Mouse (Mus musculus): ENCODE results near the gene Dop1a. TPM values are rescaled to one million over a fixed set of nuclear protein-coding genes. Genes with fewer than 3 reads are reported as not detected.

The Dop1a gene
- polyA plus RNA-seq, 1 experiment from 2014 or later, result 17.9 TPM

DNA sequence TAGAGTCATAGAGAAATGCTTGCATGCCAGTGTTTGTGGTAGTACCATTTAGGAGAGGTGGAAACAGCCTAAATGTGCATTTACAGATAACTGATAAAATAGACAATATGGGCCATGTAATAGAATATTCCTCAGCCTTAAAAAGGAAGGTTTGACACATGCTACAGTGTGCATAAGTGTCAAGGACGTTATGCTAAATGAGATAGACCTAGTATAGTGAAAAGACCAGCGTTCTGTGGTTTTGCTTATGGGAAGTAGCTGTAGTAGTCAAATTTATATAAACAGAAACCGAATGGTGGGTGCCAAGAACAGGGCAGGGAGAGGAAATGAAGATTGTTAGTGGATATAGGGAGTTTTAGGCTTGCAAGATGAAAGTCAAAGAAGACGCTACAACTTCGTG lies 9.8 kb downstream of the Dop1a start:
- Histone ChIP-seq H3K4me3 (ENCODE audit: low read depth, low read length) (no peak overlapping the region), H3K36me3 (ENCODE audit: control insufficient read depth, insufficient read depth, low read length) (no peaks in the 10 kb centered on the region), H3K27me3 (replicated peaks; ENCODE audit: control insufficient read depth, insufficient read depth, low read length) (no peaks in the 10 kb centered on the region), H3K9ac (ENCODE audit: low read length) (no peak overlapping the region), H3K9me3 (ENCODE audit: control insufficient read depth, low read length) (no peaks in the 10 kb centered on the region), H3K4me2 (ENCODE audit: low read length) (no peak overlapping the region), H3K4me1 (replicated peaks; ENCODE audit: control insufficient read depth, insufficient read depth, low read length) (no peaks in the 10 kb centered on the region), H3K27ac (ENCODE audit: low read depth) (no peak overlapping the region)
- DNase-seq (ENCODE audit: low spot score), result no peak
- WGBS, result 64% methylated on average over 5 of the region's 5 CpGs
- ATAC-seq (replicated peaks; ENCODE audit: low FRiP score, low TSS enrichment, low read depth), result no peak

DNA sequence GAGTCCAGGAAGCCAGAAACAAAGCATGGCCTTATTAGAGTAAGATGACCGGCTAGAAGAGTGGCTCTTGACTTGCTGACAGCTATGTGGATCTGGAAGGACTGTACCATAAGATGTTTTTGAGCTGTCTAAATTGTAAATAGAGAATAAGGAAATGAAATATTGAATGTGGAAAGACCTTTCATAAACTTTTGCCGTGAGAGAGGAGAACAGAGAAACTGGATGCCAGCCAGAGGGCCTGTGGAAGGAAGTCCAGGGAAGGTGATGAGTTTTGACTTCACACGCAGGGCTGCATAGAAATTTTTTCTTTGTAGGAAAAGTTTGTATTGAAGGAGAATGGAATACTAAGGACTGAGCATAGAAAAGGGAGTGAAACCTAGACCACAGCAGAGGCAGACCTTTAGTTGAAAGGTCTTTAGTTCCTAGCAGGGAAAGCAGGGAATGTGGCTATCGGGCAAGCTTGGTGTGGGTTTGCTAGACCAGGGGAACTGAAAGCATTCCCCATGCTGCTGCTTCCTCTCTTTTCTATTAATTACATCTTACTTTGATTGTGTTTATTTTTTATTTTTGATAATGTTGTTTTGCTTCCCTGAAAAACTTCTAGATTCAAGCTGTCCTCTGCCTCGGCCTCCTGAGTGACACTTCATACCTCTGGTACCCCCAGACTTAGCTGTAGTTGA lies 11.6 kb downstream of the Dop1a start:
- H3K9ac ChIP-seq (ENCODE audit: low read length), result no peak overlapping the region
- H3K27me3 ChIP-seq (replicated peaks; ENCODE audit: control insufficient read depth, insufficient read depth, low read length), result no peaks in the 10 kb centered on the region
- H3K9me3 ChIP-seq (ENCODE audit: control insufficient read depth, low read length), result no peaks in the 10 kb centered on the region
- 68% methylated on average over 5 of the region's 5 CpGs for WGBS
- DNase-seq (ENCODE audit: low spot score) (no peak), ATAC-seq (replicated peaks; ENCODE audit: low FRiP score, low TSS enrichment, low read depth) (no peak)
- no peak overlapping the region for H3K4me3 ChIP-seq (ENCODE audit: low read depth, low read length)
- no peak overlapping the region for H3K27ac ChIP-seq (ENCODE audit: low read depth)
- no peak overlapping the region for H3K4me2 ChIP-seq (ENCODE audit: low read length)
- no peaks in the 10 kb centered on the region for H3K36me3 ChIP-seq (ENCODE audit: control insufficient read depth, insufficient read depth, low read length)
- no peaks in the 10 kb centered on the region for H3K4me1 ChIP-seq (replicated peaks; ENCODE audit: control insufficient read depth, insufficient read depth, low read length)

DNA sequence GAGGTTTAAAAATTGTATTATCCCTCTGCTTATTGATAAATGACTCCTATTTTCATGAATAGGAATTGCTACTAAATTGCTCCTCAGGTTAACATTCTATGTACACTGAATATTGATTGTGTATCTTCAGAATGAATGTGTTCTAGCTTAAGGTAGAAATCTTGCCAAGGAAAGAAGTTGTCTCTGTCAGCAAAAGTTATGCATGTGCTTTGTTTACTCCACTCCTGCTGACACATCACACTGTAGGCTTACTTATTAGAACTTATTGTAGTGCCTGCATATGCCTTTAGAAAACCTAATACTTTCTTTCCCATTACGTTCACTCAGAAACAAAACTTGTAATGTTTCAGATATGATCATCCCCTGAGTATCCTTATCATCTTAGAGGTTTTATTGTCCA lies 15.3 kb downstream of the Dop1a start:
- no peak for ATAC-seq (replicated peaks; ENCODE audit: low FRiP score, low TSS enrichment, low read depth)
- Histone ChIP-seq H3K9ac (ENCODE audit: low read length) (no peak overlapping the region), H3K4me2 (ENCODE audit: low read length) (no peak overlapping the region), H3K4me1 (replicated peaks; ENCODE audit: control insufficient read depth, insufficient read depth, low read length) (no peaks in the 10 kb centered on the region), H3K27me3 (replicated peaks; ENCODE audit: control insufficient read depth, insufficient read depth, low read length) (no peaks in the 10 kb centered on the region), H3K27ac (ENCODE audit: low read depth) (no peak overlapping the region), H3K9me3 (ENCODE audit: control insufficient read depth, low read length) (no peaks in the 10 kb centered on the region), H3K36me3 (ENCODE audit: control insufficient read depth, insufficient read depth, low read length) (no peaks in the 10 kb centered on the region), H3K4me3 (ENCODE audit: low read depth, low read length) (no peak overlapping the region)
- 81% methylated on average over 1 of the region's 1 CpGs for WGBS
- no peak for DNase-seq (ENCODE audit: low spot score)

DNA sequence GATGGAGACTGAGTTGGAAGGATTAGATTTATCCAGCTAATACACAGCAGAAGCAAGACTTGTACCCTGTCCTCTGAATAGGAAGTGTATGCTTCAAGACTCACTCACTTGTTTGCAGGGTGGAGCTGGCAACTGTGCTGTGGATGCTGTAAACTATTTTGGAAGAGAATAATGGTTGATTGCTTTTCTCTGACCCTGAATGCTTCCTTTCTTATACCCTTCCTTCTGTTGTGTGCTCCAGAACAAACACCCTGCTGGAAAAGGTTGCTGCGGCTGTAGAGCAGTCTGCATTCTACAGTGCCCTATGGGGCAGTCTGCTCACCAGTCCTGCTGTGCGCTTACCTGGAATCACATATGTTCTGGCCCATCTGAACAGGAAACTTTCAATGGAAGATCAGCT lies 24.8 kb downstream of the Dop1a start:
- Histone ChIP-seq H3K9me3 (ENCODE audit: control insufficient read depth, low read length) (no peaks in the 10 kb centered on the region), H3K27me3 (replicated peaks; ENCODE audit: control insufficient read depth, insufficient read depth, low read length) (no peaks in the 10 kb centered on the region), H3K4me3 (ENCODE audit: low read depth, low read length) (no peak overlapping the region), H3K4me2 (ENCODE audit: low read length) (no peak overlapping the region), H3K27ac (ENCODE audit: low read depth) (no peak overlapping the region), H3K4me1 (replicated peaks; ENCODE audit: control insufficient read depth, insufficient read depth, low read length) (no peaks in the 10 kb centered on the region), H3K36me3 (ENCODE audit: control insufficient read depth, insufficient read depth, low read length) (peaks cover 38% of the 10 kb centered on the region), H3K9ac (ENCODE audit: low read length) (no peak overlapping the region)
- WGBS, result 95% methylated on average over 2 of the region's 2 CpGs
- no peak for DNase-seq (ENCODE audit: low spot score)
- ATAC-seq (replicated peaks; ENCODE audit: low FRiP score, low TSS enrichment, low read depth), result no peak

DNA sequence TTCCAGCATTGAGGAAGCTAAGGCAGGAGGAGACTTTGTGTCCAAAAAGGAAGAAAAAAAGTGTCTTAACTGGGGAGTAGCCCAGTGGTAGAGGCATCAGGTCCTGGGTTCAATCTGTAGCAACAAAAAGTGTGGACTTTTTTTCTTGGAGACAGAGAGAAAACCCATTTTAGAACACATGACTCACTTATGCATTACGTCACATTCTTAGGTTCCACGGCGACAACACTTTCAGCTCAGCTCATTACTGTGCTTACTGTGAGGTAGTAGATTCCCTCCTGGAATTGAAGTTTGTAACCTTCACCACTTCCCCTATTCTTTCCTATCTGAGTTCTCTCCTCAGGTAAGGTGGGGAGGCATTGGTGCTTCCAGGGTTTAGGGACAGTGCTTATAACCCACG lies 29.3 kb downstream of the Dop1a start:
- H3K4me1 ChIP-seq (replicated peaks; ENCODE audit: control insufficient read depth, insufficient read depth, low read length), result no peaks in the 10 kb centered on the region
- no peak overlapping the region for H3K27ac ChIP-seq (ENCODE audit: low read depth)
- no peaks in the 10 kb centered on the region for H3K9me3 ChIP-seq (ENCODE audit: control insufficient read depth, low read length)
- no peak overlapping the region for H3K4me2 ChIP-seq (ENCODE audit: low read length)
- DNase-seq (ENCODE audit: low spot score) (no peak), ATAC-seq (replicated peaks; ENCODE audit: low FRiP score, low TSS enrichment, low read depth) (no peak)
- H3K9ac ChIP-seq (ENCODE audit: low read length), result no peak overlapping the region
- 94% methylated on average over 4 of the region's 4 CpGs for WGBS
- no peaks in the 10 kb centered on the region for H3K27me3 ChIP-seq (replicated peaks; ENCODE audit: control insufficient read depth, insufficient read depth, low read length)
- no peak overlapping the region for H3K4me3 ChIP-seq (ENCODE audit: low read depth, low read length)
- H3K36me3 ChIP-seq (ENCODE audit: control insufficient read depth, insufficient read depth, low read length), result peaks cover 29% of the 10 kb centered on the region

DNA sequence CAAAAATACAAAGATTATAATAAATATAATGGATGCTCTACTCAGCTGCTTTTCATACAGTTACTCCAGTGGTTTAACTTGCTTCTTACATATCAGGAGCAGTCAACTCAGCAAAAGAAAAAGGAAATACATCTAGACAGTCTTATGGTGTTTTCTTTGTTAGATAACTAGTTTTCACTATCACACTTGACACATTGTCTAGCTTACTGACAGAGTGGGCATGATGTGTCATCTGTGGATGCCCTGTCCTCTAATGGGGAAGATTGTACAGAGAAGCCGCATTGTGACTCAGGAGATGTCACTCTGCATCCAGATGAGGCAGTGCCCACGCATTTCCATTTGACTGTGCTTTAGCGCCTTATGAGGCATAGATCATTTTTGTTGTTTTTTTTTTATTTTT lies 32.1 kb downstream of the Dop1a start:
- WGBS, result 93% methylated on average over 3 of the region's 3 CpGs

DNA sequence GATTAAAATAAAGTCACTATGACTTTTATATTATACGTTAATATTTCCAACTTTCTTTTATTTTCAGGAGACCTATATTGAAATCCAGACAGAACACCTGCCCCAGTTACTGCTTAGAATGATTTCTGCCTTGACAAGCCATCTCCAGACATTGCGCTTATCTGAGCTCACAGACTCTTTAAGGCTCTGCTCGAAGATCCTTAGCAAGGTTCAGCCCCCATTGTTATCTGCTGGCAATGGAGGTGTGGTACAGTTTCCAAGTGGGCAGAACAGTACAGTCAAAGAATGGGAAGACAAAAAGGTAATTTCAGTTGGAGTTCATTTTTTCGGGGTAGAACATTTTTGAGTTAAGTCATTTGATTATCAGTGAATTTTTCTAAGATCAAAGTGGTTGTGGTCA lies 40.5 kb downstream of the Dop1a start:
- WGBS, result 91% methylated on average over 4 of the region's 4 CpGs
- DNase-seq (ENCODE audit: low spot score) (no peak), ATAC-seq (replicated peaks; ENCODE audit: low FRiP score, low TSS enrichment, low read depth) (no peak)

More for the DNA sequence above, 32.1 kb downstream of the Dop1a start:
- DNase-seq (ENCODE audit: low spot score) (no peak), ATAC-seq (replicated peaks; ENCODE audit: low FRiP score, low TSS enrichment, low read depth) (no peak)
- Histone ChIP-seq H3K27me3 (replicated peaks; ENCODE audit: control insufficient read depth, insufficient read depth, low read length) (no peaks in the 10 kb centered on the region), H3K9ac (ENCODE audit: low read length) (no peak overlapping the region), H3K4me1 (replicated peaks; ENCODE audit: control insufficient read depth, insufficient read depth, low read length) (no peaks in the 10 kb centered on the region), H3K36me3 (ENCODE audit: control insufficient read depth, insufficient read depth, low read length) (peaks cover 40% of the 10 kb centered on the region), H3K4me3 (ENCODE audit: low read depth, low read length) (no peak overlapping the region), H3K27ac (ENCODE audit: low read depth) (no peak overlapping the region), H3K4me2 (ENCODE audit: low read length) (no peak overlapping the region), H3K9me3 (ENCODE audit: control insufficient read depth, low read length) (no peaks in the 10 kb centered on the region)

DNA sequence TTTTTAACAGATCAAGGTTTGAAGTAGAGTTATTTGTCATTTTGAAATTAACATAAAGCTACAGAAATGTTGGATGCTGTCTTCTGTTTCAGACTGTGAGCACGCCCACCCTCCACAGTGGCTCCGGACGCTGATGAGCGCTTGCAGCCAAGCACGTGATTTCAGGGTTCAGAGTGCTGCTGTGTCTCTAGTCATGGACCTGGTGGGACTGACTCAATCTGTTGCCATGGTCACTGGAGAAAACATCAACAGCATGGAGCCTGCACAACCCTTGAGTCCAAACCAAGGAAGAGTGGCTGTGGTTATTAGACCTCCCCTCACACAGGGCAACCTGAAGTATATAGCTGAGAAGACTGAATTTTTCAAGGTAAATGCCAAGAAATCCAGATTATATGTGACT lies 46.8 kb downstream of the Dop1a start:
- H3K27me3 ChIP-seq (replicated peaks; ENCODE audit: control insufficient read depth, insufficient read depth, low read length), result no peaks in the 10 kb centered on the region
- no peak overlapping the region for H3K4me2 ChIP-seq (ENCODE audit: low read length)
- H3K36me3 ChIP-seq (ENCODE audit: control insufficient read depth, insufficient read depth, low read length), result peaks cover 59% of the 10 kb centered on the region
- H3K9me3 ChIP-seq (ENCODE audit: control insufficient read depth, low read length), result no peaks in the 10 kb centered on the region
- DNase-seq (ENCODE audit: low spot score) (no peak), ATAC-seq (replicated peaks; ENCODE audit: low FRiP score, low TSS enrichment, low read depth) (no peak)
- H3K27ac ChIP-seq (ENCODE audit: low read depth), result no peak overlapping the region
- H3K9ac ChIP-seq (ENCODE audit: low read length), result no peak overlapping the region
- no peaks in the 10 kb centered on the region for H3K4me1 ChIP-seq (replicated peaks; ENCODE audit: control insufficient read depth, insufficient read depth, low read length)
- 87% methylated on average over 5 of the region's 5 CpGs for WGBS
- H3K4me3 ChIP-seq (ENCODE audit: low read depth, low read length), result no peak overlapping the region

More for the DNA sequence above, 40.5 kb downstream of the Dop1a start:
- Histone ChIP-seq H3K27me3 (replicated peaks; ENCODE audit: control insufficient read depth, insufficient read depth, low read length) (no peaks in the 10 kb centered on the region), H3K4me2 (ENCODE audit: low read length) (no peak overlapping the region), H3K27ac (ENCODE audit: low read depth) (no peak overlapping the region), H3K36me3 (ENCODE audit: control insufficient read depth, insufficient read depth, low read length) (peaks cover 39% of the 10 kb centered on the region), H3K9me3 (ENCODE audit: control insufficient read depth, low read length) (no peaks in the 10 kb centered on the region), H3K9ac (ENCODE audit: low read length) (no peak overlapping the region), H3K4me3 (ENCODE audit: low read depth, low read length) (no peak overlapping the region), H3K4me1 (replicated peaks; ENCODE audit: control insufficient read depth, insufficient read depth, low read length) (no peaks in the 10 kb centered on the region)

DNA sequence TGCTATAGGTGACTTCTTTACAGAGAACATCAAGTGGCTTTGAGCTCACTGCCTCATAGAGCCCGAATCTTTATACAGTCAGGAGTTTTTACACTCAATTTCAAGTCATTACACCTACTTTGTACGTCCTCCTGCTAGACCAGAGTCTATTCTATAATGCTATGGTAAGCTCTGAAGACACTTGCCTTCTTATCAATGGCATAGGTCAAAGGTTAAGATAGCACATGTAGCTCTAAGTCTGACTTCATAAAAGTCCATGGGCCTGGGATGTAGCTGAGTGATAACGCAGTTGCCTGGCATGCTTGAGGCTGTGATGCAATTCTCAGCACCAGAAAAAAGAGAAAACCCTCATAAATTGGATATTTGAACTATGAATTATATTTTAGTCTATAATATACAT lies 47.4 kb downstream of the Dop1a start:
- Histone ChIP-seq H3K36me3 (ENCODE audit: control insufficient read depth, insufficient read depth, low read length) (peaks cover 62% of the 10 kb centered on the region), H3K4me1 (replicated peaks; ENCODE audit: control insufficient read depth, insufficient read depth, low read length) (no peaks in the 10 kb centered on the region), H3K4me3 (ENCODE audit: low read depth, low read length) (no peak overlapping the region), H3K4me2 (ENCODE audit: low read length) (no peak overlapping the region), H3K27ac (ENCODE audit: low read depth) (no peak overlapping the region), H3K9ac (ENCODE audit: low read length) (no peak overlapping the region), H3K9me3 (ENCODE audit: control insufficient read depth, low read length) (no peaks in the 10 kb centered on the region), H3K27me3 (replicated peaks; ENCODE audit: control insufficient read depth, insufficient read depth, low read length) (no peaks in the 10 kb centered on the region)
- WGBS, result 78% methylated on average over 3 of the region's 3 CpGs
- ATAC-seq (replicated peaks; ENCODE audit: low FRiP score, low TSS enrichment, low read depth), result no peak
- DNase-seq (ENCODE audit: low spot score), result no peak
